Mouse (Mus musculus) embryonic fibroblast, embryonic 13.5 days (primary cell): ENCODE results near the gene Mmachc. TPM values are rescaled to one million over a fixed set of nuclear protein-coding genes. Genes with fewer than 3 reads are reported as not detected.
"Not testable (repeated sequence)": the region's sequence is repeated elsewhere in the genome, so short reads cannot be mapped to it uniquely, and the experiment has no call there.

ENCODE experiments used
- H3K27ac ChIP-seq: 2 replicates; pipeline ENCODE4 v1.5.1; 2012; ENCODE audit warnings: low read length, control low read depth, inconsistent platforms; ENCODE audit not compliant: insufficient read depth
- H3K4me1 ChIP-seq: 2 replicates; pipeline ENCODE4 v1.6.1; 2011; ENCODE audit warnings: low read length; ENCODE audit not compliant: control insufficient read depth, insufficient read depth
- H3K4me3 ChIP-seq: 2 replicates; pipeline ENCODE4 v1.5.1; 2011; ENCODE audit warnings: mild to moderate bottlenecking, control low read depth, low read length; ENCODE audit not compliant: insufficient read depth
- CTCF ChIP-seq: IDR thresholded peaks from 2 replicates; pipeline ENCODE4 v1.5.1; 2011; ENCODE audit warnings: mild to moderate bottlenecking, control low read depth, low read length, moderate library complexity, borderline replicate concordance; ENCODE audit not compliant: insufficient read depth
- POLR2A ChIP-seq: IDR thresholded peaks from 2 replicates; pipeline ENCODE4 v1.6.1; 2011; ENCODE audit warnings: low read depth, mild to moderate bottlenecking, control low read depth, low read length, moderate library complexity
- polyA plus RNA-seq: library from polyadenylated mRNA; stranded (reverse); fragments of >200 nt; gene quantifications from 2 replicates; pipeline ENCODE4 v1.2.4, GENCODE M21; 2011; ENCODE audit warnings: low read depth; ENCODE audit not compliant: missing spikeins, insufficient read length

Mmachc gene
- polyA plus RNA-seq, 1 experiment, result 22.6 TPM

DNA sequence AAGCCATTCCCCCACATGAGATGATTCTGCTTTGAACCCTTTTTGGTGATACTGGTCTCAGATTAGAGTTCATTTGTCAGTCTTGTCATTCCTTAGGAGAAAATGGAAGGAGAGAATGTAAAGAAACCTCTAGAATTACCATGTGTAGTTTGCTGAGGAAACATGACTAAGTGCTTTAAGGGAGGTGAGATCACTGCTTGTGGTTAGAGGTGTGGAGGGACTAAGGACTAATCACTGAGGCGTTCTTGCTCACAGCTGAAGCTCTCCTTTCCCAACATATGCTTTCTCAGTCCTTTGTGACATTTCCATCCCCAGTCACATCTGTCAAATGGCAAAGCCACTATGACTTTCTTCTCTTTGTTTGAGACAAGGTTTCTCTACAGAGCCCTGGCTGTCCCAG, 30.4 kb downstream of the Mmachc start:
- no peak overlapping the region for H3K4me3 ChIP-seq
- H3K27ac ChIP-seq, result peak overlapping the region; percentile 50
- H3K4me1 ChIP-seq, result peaks cover 3% of the 10 kb centered on the region; the same call in 1 of the 2 replicates
- TF ChIP-seq CTCF, result no peak
- TF ChIP-seq POLR2A, result no peak

DNA sequence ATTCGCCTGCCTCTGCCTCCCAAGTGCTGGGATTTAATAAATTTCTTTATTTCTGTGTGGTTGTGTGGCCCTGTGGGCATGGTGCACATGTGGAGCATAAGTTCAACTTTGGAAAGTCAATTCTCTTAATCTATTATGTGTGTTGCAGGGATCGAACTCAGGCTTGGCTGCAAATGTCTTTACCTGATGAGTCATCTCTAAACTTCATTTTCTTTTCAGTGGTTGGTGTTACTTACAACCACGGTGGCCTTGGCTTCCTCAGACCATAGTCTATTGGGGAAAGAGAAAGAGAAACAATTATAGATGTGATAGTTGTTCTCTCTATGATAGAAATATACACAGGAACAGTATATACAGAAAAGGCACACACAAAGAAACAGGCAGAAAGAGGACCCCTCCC, 32.2 kb downstream of the Mmachc start:
- TF ChIP-seq POLR2A, result no peak
- TF ChIP-seq CTCF, result no peak
- no peak overlapping the region for H3K27ac ChIP-seq
- H3K4me1 ChIP-seq, result peaks cover 3% of the 10 kb centered on the region; the same call in 1 of the 2 replicates
- H3K4me3 ChIP-seq, result no peak overlapping the region

DNA sequence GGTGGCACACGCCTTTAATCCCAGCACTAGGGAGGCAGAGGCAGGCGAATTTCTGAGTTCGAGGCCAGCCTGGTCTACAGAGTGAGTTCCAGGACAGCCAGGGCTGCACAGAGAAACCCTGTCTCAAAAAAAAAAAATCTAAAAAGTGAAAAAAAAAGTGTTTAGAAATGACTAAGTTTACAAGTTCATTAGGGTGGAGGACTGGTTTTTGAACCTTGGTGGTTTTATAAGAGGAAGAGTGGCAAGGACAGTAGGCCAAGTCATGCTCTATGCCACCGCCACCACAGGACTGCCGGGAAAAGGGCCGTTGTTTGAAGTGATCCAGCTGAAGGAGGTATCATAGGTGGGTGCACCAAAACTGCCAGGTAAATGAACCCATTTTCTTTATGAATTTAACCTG, 33.4 kb downstream of the Mmachc start:
- H3K4me3 ChIP-seq, H3K27ac ChIP-seq, H3K4me1 ChIP-seq: not testable (repeated sequence)

DNA sequence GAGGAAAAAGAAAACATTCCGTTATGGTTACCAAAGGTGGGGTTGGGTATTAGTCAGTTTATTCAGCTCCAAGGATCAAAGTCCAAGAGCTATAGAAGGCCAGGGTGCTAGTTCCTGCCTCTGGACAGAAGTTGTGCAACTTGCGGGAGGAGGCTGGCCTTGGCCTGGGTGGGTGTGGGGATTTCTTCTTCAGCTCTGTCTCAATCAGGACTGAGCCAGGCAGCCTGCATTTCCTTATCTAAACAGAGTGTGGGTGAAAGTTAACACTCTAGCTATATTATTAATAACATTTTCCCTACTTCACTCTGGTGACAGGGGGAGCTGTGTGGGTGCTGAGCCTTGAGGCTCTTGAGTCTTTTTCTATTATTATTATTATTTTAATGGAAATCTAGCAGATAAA, 35.4 kb downstream of the Mmachc start:
- peaks cover 5% of the 10 kb centered on the region; the same call in 1 of the 2 replicates for H3K4me1 ChIP-seq
- H3K27ac ChIP-seq, result peak overlapping the region; percentile 74; the same call in 1 of the 2 replicates
- TF ChIP-seq POLR2A, result no peak
- no peak for TF ChIP-seq CTCF
- H3K4me3 ChIP-seq, result no peak overlapping the region

DNA sequence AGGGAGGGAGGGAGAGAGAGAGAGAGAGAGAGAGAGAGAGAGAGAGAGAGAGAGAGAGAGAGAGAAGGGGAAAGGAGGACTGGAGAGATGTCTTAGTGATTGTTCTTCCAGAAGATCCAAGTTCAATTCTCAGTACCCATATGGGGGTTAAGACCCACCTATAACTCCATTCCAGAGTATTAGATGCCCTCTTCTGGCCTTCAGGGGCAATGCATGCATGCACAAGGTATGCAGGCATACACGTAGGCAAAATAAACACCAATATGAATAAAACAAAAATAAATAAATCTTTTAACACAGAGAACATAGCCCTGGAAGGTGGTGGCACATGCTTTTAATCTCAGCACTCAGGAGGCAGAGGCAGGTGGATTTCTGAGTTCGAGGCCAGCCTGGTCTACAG, 38.9 kb downstream of the Mmachc start:
- Histone ChIP-seq H3K4me1 (peaks cover 5% of the 10 kb centered on the region; the same call in 1 of the 2 replicates), H3K27ac (no peak overlapping the region), H3K4me3 (no peak overlapping the region)
- TF ChIP-seq POLR2A (no peak), CTCF (no peak)

DNA sequence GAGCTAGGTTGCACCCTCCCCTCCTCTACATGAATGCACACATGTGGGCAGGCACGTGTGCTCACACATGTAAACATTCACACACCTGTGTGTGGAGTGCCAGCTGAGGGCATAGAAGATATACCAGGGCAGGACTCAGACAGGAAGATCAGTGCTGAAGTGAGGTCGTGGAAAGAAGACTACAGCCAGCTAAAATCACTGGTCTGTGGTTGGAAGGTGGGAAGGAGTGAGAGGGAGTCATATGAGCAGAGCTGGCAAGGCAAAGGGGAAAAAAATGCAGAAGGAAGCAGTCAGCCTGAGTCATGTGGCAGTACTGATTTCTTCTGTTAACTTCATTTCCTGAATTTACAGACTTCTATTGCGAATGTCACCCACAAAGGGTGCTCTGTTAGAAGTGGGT, 40.1 kb downstream of the Mmachc start:
- no peak for TF ChIP-seq CTCF
- peak; percentile 46; the same call in 1 of the 2 replicates for TF ChIP-seq POLR2A
- Histone ChIP-seq H3K4me3 (no peak overlapping the region), H3K4me1 (peaks cover 2% of the 10 kb centered on the region; the same call in 1 of the 2 replicates), H3K27ac (peak overlapping the region; percentile 72)

DNA sequence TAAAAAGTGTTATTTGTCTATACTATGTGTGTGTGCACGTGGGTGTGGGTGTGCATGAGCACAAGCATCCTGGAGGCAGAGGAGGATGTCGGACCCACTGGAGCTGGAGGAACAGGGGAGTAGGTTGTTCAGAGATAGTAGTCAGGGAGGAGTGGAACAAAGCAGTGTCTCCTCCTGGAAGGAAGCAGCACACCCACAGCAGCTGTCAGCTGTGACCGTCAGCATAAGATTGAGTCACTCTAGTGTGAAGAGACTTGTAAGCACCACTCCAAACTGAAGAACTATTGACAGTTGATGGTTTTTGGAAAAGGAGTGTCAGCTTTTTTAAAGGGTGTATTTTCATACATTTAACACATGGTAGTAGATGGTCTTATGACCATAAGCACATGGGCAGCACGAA, 41.6 kb downstream of the Mmachc start:
- peaks cover 2% of the 10 kb centered on the region; the same call in 1 of the 2 replicates for H3K4me1 ChIP-seq
- TF ChIP-seq CTCF (no peak), POLR2A (no peak)
- H3K4me3 ChIP-seq, result no peak overlapping the region
- no peak overlapping the region for H3K27ac ChIP-seq

DNA sequence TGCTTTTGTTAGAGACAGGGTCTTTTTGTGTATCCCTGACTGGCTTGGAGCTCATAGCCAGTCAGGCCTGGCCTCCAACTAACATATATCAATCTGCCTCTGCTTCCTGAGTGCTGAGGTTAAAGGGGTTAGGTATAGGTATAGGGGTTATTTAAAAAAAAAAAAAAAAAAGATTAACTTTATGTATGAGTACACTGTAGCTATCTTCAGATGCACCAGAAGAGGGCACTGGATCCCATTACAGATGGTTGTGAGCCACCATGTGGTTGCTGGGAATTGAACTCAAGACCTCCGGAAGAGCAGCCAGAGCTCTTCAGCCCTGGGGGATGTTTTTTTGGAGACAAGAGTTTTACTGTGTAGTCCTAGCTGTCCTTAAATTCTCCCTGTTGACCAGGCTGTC, 46.2 kb downstream of the Mmachc start:
- no peak overlapping the region for H3K27ac ChIP-seq
- no peak overlapping the region for H3K4me3 ChIP-seq
- no peaks in the 10 kb centered on the region for H3K4me1 ChIP-seq
- no peak for TF ChIP-seq CTCF
- TF ChIP-seq POLR2A, result no peak

DNA sequence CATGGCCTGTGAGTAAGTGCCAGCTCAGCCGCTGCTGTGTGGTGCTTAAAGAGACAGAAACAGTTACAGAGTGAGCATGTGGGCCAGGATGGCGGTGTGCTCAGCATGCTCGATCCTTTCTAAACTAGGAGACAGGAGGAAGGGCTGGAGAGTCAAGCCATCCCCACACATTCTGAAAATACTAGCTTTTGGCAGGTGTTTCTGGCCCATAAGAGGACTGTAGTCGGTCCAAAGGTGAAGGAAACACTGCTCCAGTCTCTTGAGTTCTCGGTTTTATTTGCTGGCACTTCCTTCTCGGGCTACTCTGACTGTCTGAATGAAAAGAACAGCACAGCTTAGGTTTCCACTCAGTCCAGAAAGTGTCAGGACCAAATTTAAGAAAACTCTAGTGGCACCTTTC, 47.4 kb downstream of the Mmachc start:
- Histone ChIP-seq H3K4me3 (no peak overlapping the region), H3K4me1 (no peaks in the 10 kb centered on the region), H3K27ac (no peak overlapping the region)
- no peak for TF ChIP-seq CTCF
- no peak for TF ChIP-seq POLR2A

DNA sequence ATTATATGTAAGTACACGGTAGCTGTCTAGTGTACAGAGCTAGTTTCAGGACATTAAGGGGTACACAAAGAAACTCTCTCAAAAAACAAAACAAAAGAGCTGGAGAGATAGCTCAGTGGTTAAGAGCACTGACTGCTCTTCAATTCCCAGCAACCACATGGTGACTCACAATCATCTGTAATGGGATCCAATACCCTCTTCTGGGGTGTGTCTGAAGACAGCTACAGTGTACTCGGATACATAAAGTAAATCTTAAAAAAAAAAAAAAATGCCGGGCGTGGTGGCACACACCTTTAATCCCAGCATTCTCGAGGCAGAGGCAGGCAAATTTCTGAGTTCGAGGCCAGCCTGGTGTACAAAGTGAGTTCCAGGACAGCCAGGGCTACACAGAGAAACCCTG, 48.3 kb downstream of the Mmachc start:
- H3K4me3 ChIP-seq, H3K27ac ChIP-seq: not testable (repeated sequence)

DNA sequence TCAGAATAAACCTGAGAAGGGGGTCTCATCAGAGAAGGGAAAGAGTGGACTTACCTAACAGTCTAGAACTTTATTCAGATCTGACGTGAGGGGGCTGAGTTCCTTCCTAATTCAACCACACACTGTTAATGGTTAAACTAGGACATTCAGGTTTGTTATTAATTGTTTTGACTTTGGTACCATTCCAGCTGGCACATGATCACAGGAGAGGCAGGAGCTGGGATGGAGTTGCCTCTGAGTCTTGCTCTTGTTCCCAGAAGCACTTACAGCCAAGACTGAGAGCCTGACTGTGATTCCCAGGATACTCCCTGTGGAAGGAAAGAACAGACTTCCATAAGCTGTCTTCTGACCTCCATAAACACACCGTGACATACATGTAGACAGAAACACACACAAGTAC, 48.7 kb downstream of the Mmachc start:
- no peak for TF ChIP-seq POLR2A
- TF ChIP-seq CTCF, result no peak
- H3K27ac ChIP-seq, result no peak overlapping the region
- H3K4me1 ChIP-seq, result no peaks in the 10 kb centered on the region
- H3K4me3 ChIP-seq, result no peak overlapping the region

More for the DNA sequence above, 48.3 kb downstream of the Mmachc start:
- H3K4me1 ChIP-seq, result not testable (repeated sequence)

DNA sequence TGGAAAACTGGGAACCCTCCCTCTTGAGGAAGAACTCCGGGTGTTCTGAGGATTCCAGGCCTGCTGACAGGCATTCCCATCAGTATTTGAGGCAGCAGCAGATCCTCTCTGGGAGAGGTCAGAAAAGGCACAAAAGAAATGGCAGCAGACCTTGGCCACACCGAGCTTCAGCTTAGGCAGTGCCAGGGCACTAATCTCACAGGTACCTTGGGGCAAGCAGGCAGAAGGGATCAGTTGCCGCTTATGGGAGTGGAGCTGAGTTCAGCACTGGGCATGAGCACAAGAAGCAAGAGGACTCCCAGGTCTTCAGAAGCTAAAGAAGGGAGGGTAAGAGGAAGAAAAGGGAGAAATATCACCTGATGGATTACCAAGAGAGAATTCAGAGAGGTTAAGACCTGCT, 50.2 kb downstream of the Mmachc start:
- TF ChIP-seq CTCF (no peak), POLR2A (no peak)
- H3K27ac ChIP-seq, result no peak overlapping the region
- H3K4me3 ChIP-seq, result no peak overlapping the region
- H3K4me1 ChIP-seq, result no peaks in the 10 kb centered on the region
